Mouse (Mus musculus) forebrain, embryonic 14.5 days (tissue): ENCODE measurements at regions not wholly inside any gene's neighbourhood (a gene's known extent, or its start where the extent isn't known, plus 50 kb on each side); places are given as distances from the start of the nearest gene placed in this dataset.

Experiments
- ATAC-seq: fragments of 200-750 bp; cut with Nextera tagmentation; 2 replicates; pipeline ENCODE4 v1.8.0; 2017; ENCODE audit warnings: mild to moderate bottlenecking, moderate library complexity
- DNase-seq: peaks from one replicate; pipeline ENCODE4 v3.0.0-alpha.2; 2015; ENCODE audit warnings: low spot score
- H3K27ac ChIP-seq: fragments of 300-500 bp; sonication (generic); 2 replicates; pipeline ENCODE4 v1.5.1; 2014; ENCODE audit warnings: low read depth, mild to moderate bottlenecking, control low read depth, low read length, moderate library complexity
- H3K27me3 ChIP-seq: fragments of 300-500 bp; sonication (generic); replicated peaks from 2 replicates; pipeline ENCODE4 v1.6.1; 2014; ENCODE audit warnings: low read length, control low read depth, mixed read lengths; ENCODE audit not compliant: control insufficient read depth, insufficient read depth
- H3K36me3 ChIP-seq: fragments of 300-500 bp; sonication (generic); 2 replicates; pipeline ENCODE4 v1.6.1; 2014; ENCODE audit warnings: low read length, control low read depth; ENCODE audit not compliant: control insufficient read depth, insufficient read depth
- H3K4me1 ChIP-seq: fragments of 300-500 bp; sonication (generic); 2 replicates; pipeline ENCODE4 v1.6.1; 2014; ENCODE audit warnings: antibody characterized with exemption, low read length, control low read depth; ENCODE audit not compliant: control insufficient read depth, insufficient read depth
- H3K4me2 ChIP-seq: fragments of 300-500 bp; sonication (generic); 2 replicates; pipeline ENCODE4 v1.6.1; 2014; ENCODE audit warnings: mild to moderate bottlenecking, control low read depth, low read length
- H3K4me3 ChIP-seq: fragments of 300-500 bp; sonication (generic); 2 replicates; pipeline ENCODE4 v1.5.1; 2014; ENCODE audit warnings: low read depth, low read length, control low read depth
- H3K9ac ChIP-seq: fragments of 300-500 bp; sonication (generic); 2 replicates; pipeline ENCODE4 v1.6.1; 2014; ENCODE audit warnings: mild to moderate bottlenecking, low read length, control low read depth, moderate library complexity
- H3K9me3 ChIP-seq: fragments of 300-500 bp; sonication (generic); replicated peaks from 2 replicates; pipeline ENCODE4 v1.6.1; 2016; ENCODE audit warnings: low read length, control low read depth, mixed read lengths; ENCODE audit not compliant: control insufficient read depth
- WGBS: fragments of 180-500 bp; shearing (Covaris S2); extraction: QIAGEN DNeasy Blood & Tissue Kit; methylation state at CpG from one replicate; pipeline ENCODE4 v1.1.7; 2014; 5-methylcytosine and 5-hydroxymethylcytosine counted together

DNA sequence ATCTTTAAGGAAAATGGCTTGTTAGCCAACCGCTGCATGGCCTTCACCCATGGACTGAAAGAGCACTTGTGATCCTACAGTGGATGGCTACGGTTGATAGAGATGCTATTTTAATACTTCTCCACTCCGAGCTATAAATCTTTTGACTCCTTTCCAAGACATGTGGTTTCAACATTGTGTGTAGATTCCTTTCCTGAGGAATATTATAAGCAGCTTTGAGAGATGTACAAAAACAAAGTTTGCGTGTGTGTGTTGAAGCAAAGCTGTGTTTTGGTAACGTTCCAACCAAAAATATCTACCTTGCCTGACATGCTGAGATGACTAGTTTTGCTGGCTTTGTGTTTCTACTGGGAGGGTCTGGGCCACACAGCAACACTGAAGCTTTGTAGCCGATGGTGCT, 83.0 kb downstream of the Zbtb18 start:
- Histone ChIP-seq H3K4me1 (no peaks in the 10 kb centered on the region), H3K27me3 (no peaks in the 10 kb centered on the region), H3K9me3 (no peaks in the 10 kb centered on the region), H3K4me2 (no peak overlapping the region), H3K36me3 (no peaks in the 10 kb centered on the region), H3K27ac (no peak overlapping the region), H3K9ac (no peak overlapping the region), H3K4me3 (no peak overlapping the region)
- 90% methylated on average over 6 of the region's 6 CpGs for WGBS
- no peak for ATAC-seq
- DNase-seq = no peak

DNA sequence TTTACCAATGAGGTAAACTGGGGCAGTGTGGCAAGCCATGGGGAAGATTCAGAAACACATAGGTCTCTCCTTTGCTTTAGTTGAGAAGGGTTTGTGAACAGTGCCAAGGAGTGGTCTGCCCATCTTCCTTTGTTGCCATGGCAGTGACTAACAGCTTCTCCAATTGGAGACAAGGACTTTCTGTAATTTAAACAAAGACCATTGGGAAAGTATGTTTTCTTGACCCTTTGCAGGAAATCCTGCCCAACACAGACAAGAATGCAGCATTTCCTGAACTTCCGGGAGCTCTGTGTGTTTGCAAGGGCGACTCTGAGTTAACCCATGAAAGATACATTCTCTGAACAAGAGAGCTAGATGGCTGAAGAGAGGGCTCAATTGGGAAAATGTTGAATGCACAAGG, 89.6 kb downstream of the Zbtb18 start:
- Histone ChIP-seq H3K9ac (no peak overlapping the region), H3K9me3 (no peaks in the 10 kb centered on the region), H3K36me3 (no peaks in the 10 kb centered on the region), H3K27ac (no peak overlapping the region), H3K27me3 (no peaks in the 10 kb centered on the region), H3K4me2 (no peak overlapping the region), H3K4me3 (no peak overlapping the region), H3K4me1 (no peaks in the 10 kb centered on the region)
- no peak for ATAC-seq
- DNase-seq = no peak
- WGBS = 88% methylated on average over 2 of the region's 2 CpGs

DNA sequence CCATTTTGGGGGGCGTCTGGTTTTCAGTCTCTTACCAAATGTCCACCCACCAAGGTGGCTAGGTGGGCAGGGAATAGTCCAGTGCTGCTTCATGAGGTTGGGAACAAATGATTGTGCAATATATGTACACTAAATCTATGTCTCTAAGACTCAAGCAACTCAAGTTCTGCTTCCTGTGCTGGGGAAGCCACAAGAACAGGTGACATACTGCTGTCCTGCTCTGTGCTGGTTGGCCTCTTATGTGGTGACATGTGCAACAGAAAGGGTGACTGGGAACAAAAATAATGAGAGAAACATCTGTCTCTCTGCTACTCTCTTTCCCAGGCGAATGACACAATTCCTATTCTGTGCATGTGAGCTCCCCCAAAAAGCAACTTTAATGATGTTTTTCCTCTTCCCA, 90.5 kb downstream of the Zbtb18 start:
- no peaks in the 10 kb centered on the region for H3K27me3 ChIP-seq
- ATAC-seq = no peak
- 81% methylated on average over 2 of the region's 2 CpGs for WGBS

DNA sequence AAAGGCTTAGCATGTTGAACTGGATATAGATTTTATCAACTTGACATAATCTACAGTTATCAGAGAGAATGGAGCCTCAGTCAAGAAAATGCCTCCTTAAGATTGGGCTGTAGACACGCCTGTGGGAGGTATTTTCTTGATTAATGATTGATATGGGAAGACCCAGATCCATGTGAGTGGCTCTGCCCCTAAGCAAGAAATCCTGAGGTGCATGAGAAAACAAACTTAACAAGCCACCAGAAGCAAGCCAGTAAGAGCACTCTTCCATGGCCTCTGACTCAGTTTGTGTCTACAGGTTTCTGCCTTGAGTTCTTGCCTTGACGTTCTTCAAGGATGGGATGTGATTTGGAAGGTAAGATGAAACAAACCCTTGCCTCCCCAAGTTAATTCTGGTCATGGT, 91.2 kb downstream of the Zbtb18 start:
- Histone ChIP-seq H3K36me3 (no peaks in the 10 kb centered on the region), H3K27me3 (no peaks in the 10 kb centered on the region), H3K4me2 (no peak overlapping the region), H3K4me1 (no peaks in the 10 kb centered on the region), H3K9me3 (no peaks in the 10 kb centered on the region), H3K9ac (no peak overlapping the region), H3K27ac (no peak overlapping the region), H3K4me3 (no peak overlapping the region)
- ATAC-seq (no peak), DNase-seq (no peak)
- WGBS = 85% methylated on average over 2 of the region's 2 CpGs

More for the DNA sequence above, 90.5 kb downstream of the Zbtb18 start:
- no peaks in the 10 kb centered on the region for H3K9me3 ChIP-seq
- no peaks in the 10 kb centered on the region for H3K4me1 ChIP-seq
- no peaks in the 10 kb centered on the region for H3K36me3 ChIP-seq
- no peak for DNase-seq
- H3K4me3 ChIP-seq = no peak overlapping the region
- H3K9ac ChIP-seq = no peak overlapping the region
- H3K27ac ChIP-seq = no peak overlapping the region
- no peak overlapping the region for H3K4me2 ChIP-seq

DNA sequence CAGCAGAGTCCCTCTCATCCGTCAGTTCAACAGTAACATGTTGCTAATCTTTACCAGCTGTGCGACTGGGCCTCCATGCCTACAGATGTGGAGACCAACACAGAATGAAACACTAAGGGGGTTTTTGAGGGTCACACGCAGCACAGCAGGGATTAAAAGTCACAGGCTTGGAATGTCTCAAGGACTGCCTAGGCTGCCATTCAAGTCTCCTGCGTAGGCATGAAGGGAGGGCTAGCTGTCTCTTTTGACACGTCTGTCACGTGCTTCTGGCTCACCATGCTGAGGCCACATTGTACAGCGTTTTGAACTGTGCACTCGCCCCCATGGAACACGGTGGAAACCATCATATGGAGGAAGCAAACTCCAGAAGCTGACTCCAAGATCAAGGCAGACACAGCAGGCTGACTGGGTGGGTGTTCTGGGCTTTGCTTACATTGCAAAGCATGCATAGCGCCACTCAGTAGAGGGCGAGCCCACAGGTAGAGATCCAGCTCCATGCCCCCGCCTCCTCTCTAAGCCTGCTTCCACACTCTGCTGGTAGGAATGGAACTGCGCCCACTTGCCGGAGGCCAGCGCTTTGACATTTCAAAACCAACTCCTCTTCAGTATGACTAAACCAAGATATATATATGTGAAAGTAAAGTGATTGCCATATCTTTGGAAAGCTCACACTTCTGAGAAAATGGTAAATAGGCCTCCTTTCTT, 103.0 kb downstream of the Zbtb18 start:
- Histone ChIP-seq H3K9me3 (no peaks in the 10 kb centered on the region), H3K4me2 (no peak overlapping the region), H3K4me1 (no peaks in the 10 kb centered on the region), H3K4me3 (no peak overlapping the region), H3K36me3 (no peaks in the 10 kb centered on the region), H3K27me3 (no peaks in the 10 kb centered on the region), H3K27ac (no peak overlapping the region), H3K9ac (no peak overlapping the region)
- DNase-seq (no peak), ATAC-seq (no peak)
- 90% methylated on average over 15 of the region's 15 CpGs for WGBS

DNA sequence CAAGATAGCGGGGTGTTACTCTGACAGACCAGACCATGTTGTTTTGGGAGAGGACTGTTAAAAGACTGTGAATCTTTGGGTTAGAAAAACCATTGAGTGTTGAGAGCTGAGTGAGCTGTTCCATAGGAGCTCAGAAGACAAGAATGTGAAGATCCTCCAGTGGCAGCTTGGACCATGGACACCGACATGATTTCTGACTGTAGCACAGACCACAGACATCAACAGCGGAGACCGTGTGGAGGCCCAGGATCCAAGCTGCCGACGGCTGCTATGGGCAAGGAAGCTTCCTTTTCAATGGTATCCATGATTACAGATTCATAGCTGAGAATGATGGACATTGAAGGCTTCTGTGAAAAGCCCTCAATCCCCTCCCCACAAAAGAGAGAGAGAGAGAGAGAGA, 105.6 kb downstream of the Zbtb18 start:
- ATAC-seq (no peak), DNase-seq (no peak)
- no peaks in the 10 kb centered on the region for H3K27me3 ChIP-seq
- WGBS = 90% methylated on average over 6 of the region's 6 CpGs
- no peak overlapping the region for H3K9ac ChIP-seq
- no peaks in the 10 kb centered on the region for H3K4me1 ChIP-seq
- no peaks in the 10 kb centered on the region for H3K36me3 ChIP-seq
- H3K4me3 ChIP-seq = no peak overlapping the region
- no peak overlapping the region for H3K27ac ChIP-seq
- no peaks in the 10 kb centered on the region for H3K9me3 ChIP-seq
- H3K4me2 ChIP-seq = no peak overlapping the region

DNA sequence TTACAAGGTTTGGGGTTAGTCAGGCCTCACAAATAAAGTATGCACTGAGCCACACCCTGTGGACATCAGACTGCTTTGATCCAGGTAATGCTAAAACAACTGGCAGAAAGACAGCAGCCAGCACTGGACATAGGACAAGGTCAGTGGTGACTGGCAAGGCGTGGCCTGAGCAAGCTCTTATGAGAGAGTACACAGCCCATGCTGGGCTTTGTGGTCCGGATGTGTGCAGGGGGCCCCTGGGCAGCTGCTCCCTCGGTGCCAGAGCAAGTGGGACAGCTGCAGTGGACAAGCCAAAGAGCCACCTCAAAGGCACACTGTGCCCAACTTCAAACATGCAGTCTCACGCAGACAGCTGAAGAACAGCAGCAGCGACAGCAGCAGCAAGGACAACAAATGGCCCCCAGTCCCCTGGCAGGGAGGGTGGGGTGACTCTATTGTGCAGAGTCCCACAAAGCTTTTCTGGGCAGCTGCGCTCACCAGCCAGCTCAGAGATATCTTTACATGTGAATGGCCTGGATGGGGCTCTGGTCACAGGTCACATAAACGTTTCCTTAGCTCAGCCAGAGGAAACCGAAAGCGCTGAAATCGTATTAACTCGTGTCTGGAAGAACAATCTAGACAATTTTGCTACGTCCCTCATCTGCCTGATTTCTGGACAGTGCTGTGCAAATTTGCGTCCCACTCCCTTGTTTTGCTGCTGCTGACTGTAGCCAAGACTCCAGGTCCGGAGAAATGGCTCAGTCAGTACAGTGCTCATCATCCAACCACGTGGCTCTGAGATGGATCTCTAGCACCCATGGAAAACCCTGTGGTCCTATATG, 113.5 kb downstream of the Zbtb18 start:
- Histone ChIP-seq H3K27ac (no peak overlapping the region), H3K9me3 (no peaks in the 10 kb centered on the region), H3K36me3 (no peaks in the 10 kb centered on the region), H3K4me1 (peaks cover 5% of the 10 kb centered on the region; the same call in 1 of the 2 replicates), H3K4me2 (peak overlapping the region; percentile 33), H3K27me3 (no peaks in the 10 kb centered on the region), H3K4me3 (no peak overlapping the region), H3K9ac (no peak overlapping the region)
- DNase-seq (peak; percentile 44), ATAC-seq (peak; percentile 75)
- WGBS = 28% methylated on average over 15 of the region's 15 CpGs

DNA sequence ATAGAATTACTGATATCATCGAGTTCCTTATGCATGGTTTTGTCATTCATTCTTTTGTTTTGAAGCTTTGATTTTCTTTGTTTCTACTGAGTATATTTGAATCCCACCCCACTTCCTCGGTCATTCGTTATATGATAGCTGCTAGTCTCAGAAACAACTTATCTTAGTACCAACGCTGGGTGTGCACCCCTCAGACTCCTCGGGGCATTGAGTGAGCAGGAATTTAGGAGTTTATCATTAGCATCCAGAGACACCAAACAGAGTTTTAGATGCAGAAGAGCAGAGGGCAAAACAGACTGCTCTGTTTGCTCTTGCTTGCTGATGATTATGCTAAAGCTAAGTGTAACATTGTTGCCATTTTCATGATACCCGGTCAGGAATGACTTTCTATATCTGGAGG, 115.3 kb downstream of the Zbtb18 start:
- Histone ChIP-seq H3K27ac (no peak overlapping the region), H3K4me3 (no peak overlapping the region), H3K9ac (no peak overlapping the region), H3K4me1 (peaks cover 5% of the 10 kb centered on the region; the same call in 1 of the 2 replicates), H3K9me3 (no peaks in the 10 kb centered on the region), H3K36me3 (no peaks in the 10 kb centered on the region), H3K27me3 (no peaks in the 10 kb centered on the region), H3K4me2 (no peak overlapping the region)
- DNase-seq (no peak), ATAC-seq (no peak)
- 83% methylated on average over 6 of the region's 6 CpGs for WGBS

DNA sequence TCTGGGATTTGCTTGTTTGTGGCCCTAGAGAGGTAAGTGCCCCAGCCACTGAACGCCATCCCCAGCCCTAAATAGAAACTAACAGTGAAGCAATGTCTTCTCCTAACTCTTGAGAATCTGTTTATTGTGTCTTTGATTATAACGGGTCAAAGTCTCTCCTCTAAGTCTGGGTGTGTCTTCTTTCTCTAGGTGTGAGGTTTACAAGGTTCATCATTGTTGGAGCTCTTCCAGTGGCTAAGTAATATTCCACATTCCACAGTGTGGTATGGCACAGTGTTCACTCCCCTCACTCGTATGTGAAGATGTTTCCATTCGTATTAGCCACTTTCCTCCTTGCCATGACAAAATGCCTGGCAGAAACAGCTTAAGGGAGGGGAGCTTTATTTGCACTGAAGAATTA, 115.7 kb downstream of the Zbtb18 start:
- DNase-seq = no peak
- Histone ChIP-seq H3K4me1 (peaks cover 5% of the 10 kb centered on the region; the same call in 1 of the 2 replicates), H3K36me3 (no peaks in the 10 kb centered on the region), H3K27me3 (no peaks in the 10 kb centered on the region), H3K4me2 (no peak overlapping the region), H3K4me3 (no peak overlapping the region), H3K9ac (no peak overlapping the region), H3K27ac (no peak overlapping the region), H3K9me3 (no peaks in the 10 kb centered on the region)
- 79% methylated on average over 4 of the region's 4 CpGs for WGBS
- ATAC-seq = no peak
